Mouse (Mus musculus): ENCODE measurements at regions not wholly inside any gene's neighbourhood (a gene's known extent, or its start where the extent isn't known, plus 50 kb on each side); places are given as distances from the start of the nearest gene placed in this dataset.

DNA sequence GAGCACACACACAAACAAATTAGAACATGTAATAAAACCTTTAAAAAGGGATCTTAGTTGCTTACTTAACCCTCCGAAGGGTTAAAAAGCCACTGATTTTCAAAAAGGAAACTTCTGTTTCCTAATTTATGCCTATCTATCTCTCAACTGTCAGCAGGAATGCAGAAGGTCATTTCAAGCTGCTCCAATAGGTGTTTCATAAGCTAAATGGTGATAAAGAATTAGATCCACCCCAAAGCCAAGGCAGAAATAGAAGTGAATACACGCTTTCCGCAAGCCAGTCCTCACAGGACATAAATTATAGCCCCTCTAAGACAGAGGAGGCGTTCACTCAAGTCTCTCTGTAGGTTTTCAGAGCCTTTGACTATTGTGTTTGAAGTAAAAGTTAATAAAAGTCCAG, 112.2 kb downstream of the Rab11fip2 start:
- in situ Hi-C loops (cut with MboI; ENCODE audit: low pct_ligation_motif_present, low pct_unique_long_range_greater_than_20kb, low sequenced_read_pairs) (no loop called here), dilution Hi-C loops (cut with MboI; ENCODE audit: extremely low pct_ligation_motif_present, extremely low pct_unique_long_range_greater_than_20kb, low sequenced_read_pairs) (no loop called here)
- no peaks in the 10 kb centered on the region; a peak in 1 of 4 replicates for H3K4me1 ChIP-seq (ENCODE audit: control insufficient read depth in 1 of 2, insufficient read depth in 2 of 2)

DNA sequence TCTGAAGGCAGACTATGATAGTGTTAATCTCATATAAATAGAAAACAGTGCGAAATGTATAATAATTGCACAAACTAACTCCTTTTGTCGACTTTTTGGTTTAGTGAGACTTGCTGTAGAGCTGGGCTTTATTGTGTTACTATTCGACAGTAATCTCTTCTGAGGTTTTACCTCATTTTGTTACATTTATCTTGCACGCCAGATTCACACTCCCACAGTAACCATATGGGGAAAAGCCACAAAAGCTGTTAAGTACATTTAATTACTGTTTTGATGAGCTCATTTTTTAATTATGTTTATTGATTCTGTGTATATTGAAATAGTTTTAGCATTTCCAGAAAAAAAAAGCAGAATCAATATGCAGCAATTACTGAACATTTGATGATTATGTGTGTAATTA, 106.3 kb downstream of the Rab11fip2 start:
- H3K4me1 ChIP-seq (ENCODE audit: control insufficient read depth in 1 of 2, insufficient read depth in 2 of 2): peaks cover 0 to 7% of the 10 kb centered on the region in 2 experiments; a peak in 1 of 4 replicates
- no peak overlapping the region for H3K27ac ChIP-seq (ENCODE audit: insufficient read depth, low read depth)
- H3K79me2 ChIP-seq (replicated peaks; ENCODE audit: control insufficient read depth, extremely low read depth, insufficient read depth, poor library complexity, severe bottlenecking): no peaks in the 10 kb centered on the region
- TF ChIP-seq TCF12 (IDR thresholded peaks at IDR 0.05; ENCODE audit: low read depth, low read length): no peak
- TF ChIP-seq ZMIZ1 (IDR thresholded peaks at IDR 0.05; ENCODE audit: low read depth, low read length): no peak
- no peak for TF ChIP-seq CTCF (conservative IDR thresholded peaks at IDR 0.05 in 1 of 2, IDR thresholded peaks at IDR 0.05 in 1 of 2; ENCODE audit: low read depth in 2 of 2, low read length in 2 of 2)
- no peak for TF ChIP-seq ZC3H11A (IDR thresholded peaks at IDR 0.05; ENCODE audit: low read depth, low read length)
- no peak for TF ChIP-seq JUN (IDR thresholded peaks at IDR 0.05; ENCODE audit: insufficient read depth, low read depth, low read length)
- TF ChIP-seq BHLHE40 (IDR thresholded peaks at IDR 0.05; ENCODE audit: low read depth, low read length): no peak
- no peak for TF ChIP-seq ETS1 (conservative IDR thresholded peaks at IDR 0.05; ENCODE audit: low read depth, low read length)
- TF ChIP-seq POLR2A (IDR thresholded peaks at IDR 0.05; ENCODE audit: low read depth, low read length): no peak
- no peak for TF ChIP-seq SIN3A (IDR thresholded peaks at IDR 0.05; ENCODE audit: low read length)
- no peak for TF ChIP-seq JUND (conservative IDR thresholded peaks at IDR 0.05; ENCODE audit: low read depth, low read length)
- no peak overlapping the region for H3K4me3 ChIP-seq (replicated peaks in 1 of 3; ENCODE audit: low read depth in 2 of 3, low read length in 2 of 3, poor library complexity in 1 of 3)
- no peaks in the 10 kb centered on the region for H3K9me3 ChIP-seq (replicated peaks; ENCODE audit: low read length)
- H3K9ac ChIP-seq (ENCODE audit: insufficient read depth, low read depth): no peak overlapping the region
- in situ Hi-C loops (cut with MboI; ENCODE audit: low pct_ligation_motif_present, low pct_unique_long_range_greater_than_20kb, low sequenced_read_pairs) (no loop called here), dilution Hi-C loops (cut with MboI; ENCODE audit: extremely low pct_ligation_motif_present, extremely low pct_unique_long_range_greater_than_20kb, low sequenced_read_pairs) (no loop called here)
- no peaks in the 10 kb centered on the region for H3K36me3 ChIP-seq (replicated peaks in 1 of 2; ENCODE audit: control insufficient read depth in 1 of 2, insufficient read depth in 1 of 2, low read length in 1 of 2)
- H3K27me3 ChIP-seq (replicated peaks): no peaks in the 10 kb centered on the region
- H3K4me2 ChIP-seq (ENCODE audit: insufficient read depth, low read depth, poor library complexity, severe bottlenecking): no peak overlapping the region
- no peak for DNase-seq (ENCODE audit: extremely low read depth)

More for the DNA sequence above, 112.2 kb downstream of the Rab11fip2 start:
- Histone ChIP-seq H3K4me2 (ENCODE audit: insufficient read depth, low read depth, poor library complexity, severe bottlenecking) (no peak overlapping the region), H3K36me3 (replicated peaks in 1 of 2; ENCODE audit: control insufficient read depth in 1 of 2, insufficient read depth in 1 of 2, low read length in 1 of 2) (no peaks in the 10 kb centered on the region), H3K9ac (ENCODE audit: insufficient read depth, low read depth) (no peak overlapping the region), H3K79me2 (replicated peaks; ENCODE audit: control insufficient read depth, extremely low read depth, insufficient read depth, poor library complexity, severe bottlenecking) (no peaks in the 10 kb centered on the region), H3K9me3 (replicated peaks; ENCODE audit: low read length) (no peaks in the 10 kb centered on the region), H3K27ac (ENCODE audit: insufficient read depth, low read depth) (no peak overlapping the region), H3K27me3 (replicated peaks) (no peaks in the 10 kb centered on the region), H3K4me3 (replicated peaks in 1 of 3; ENCODE audit: low read depth in 2 of 3, low read length in 2 of 3, poor library complexity in 1 of 3) (no peak overlapping the region)
- no peak for DNase-seq (ENCODE audit: extremely low read depth)
- TF ChIP-seq ELF1 (IDR thresholded peaks at IDR 0.05; ENCODE audit: low read depth, low read length) (no peak), CHD1 (IDR thresholded peaks at IDR 0.05; ENCODE audit: low read depth, low read length) (no peak), USF1 (IDR thresholded peaks at IDR 0.05; ENCODE audit: low read depth, low read length) (no peak), UBTF (IDR thresholded peaks at IDR 0.05; ENCODE audit: low read depth, low read length) (no peak), JUND (conservative IDR thresholded peaks at IDR 0.05; ENCODE audit: low read depth, low read length) (no peak), EP300 (IDR thresholded peaks at IDR 0.05; ENCODE audit: low read length) (no peak), POLR2A (IDR thresholded peaks at IDR 0.05; ENCODE audit: low read depth, low read length) (no peak), SIN3A (IDR thresholded peaks at IDR 0.05; ENCODE audit: low read length) (no peak), MAX (IDR thresholded peaks at IDR 0.05; ENCODE audit: low read length) (no peak), IRF4 (IDR thresholded peaks at IDR 0.05; ENCODE audit: low read depth, low read length) (no peak), NELFE (IDR thresholded peaks at IDR 0.05; ENCODE audit: low read depth, low read length) (no peak), JUN (IDR thresholded peaks at IDR 0.05; ENCODE audit: insufficient read depth, low read depth, low read length) (no peak), ETS1 (conservative IDR thresholded peaks at IDR 0.05; ENCODE audit: low read depth, low read length) (no peak), SMC3 (IDR thresholded peaks at IDR 0.05; ENCODE audit: low read depth, low read length) (no peak), ZKSCAN1 (IDR thresholded peaks at IDR 0.05; ENCODE audit: borderline replicate concordance, low read depth, low read length) (no peak), ZMIZ1 (IDR thresholded peaks at IDR 0.05; ENCODE audit: low read depth, low read length) (no peak), KAT2A (IDR thresholded peaks at IDR 0.05; ENCODE audit: insufficient replicate concordance, low read length) (no peak), ZNF384 (IDR thresholded peaks at IDR 0.05; ENCODE audit: low read depth, low read length) (no peak), CTCF (conservative IDR thresholded peaks at IDR 0.05 in 1 of 2, IDR thresholded peaks at IDR 0.05 in 1 of 2; ENCODE audit: low read depth in 2 of 2, low read length in 2 of 2) (no peak), CHD2 (IDR thresholded peaks at IDR 0.05; ENCODE audit: low read length) (no peak)
